Mouse (Mus musculus): Measurements from ENCODE around the gene Tmem89. TPM values are rescaled to one million over a fixed set of nuclear protein-coding genes. Genes with fewer than 3 reads are reported as not detected.

Tmem89 gene
- polyA plus RNA-seq (2015; fragmentation: Illumina TruSeq; extraction: RNeasy Lipid Tissue Mini Kit (QIAGEN cat#74804); ENCODE audit: low read depth, low replicate concordance) = not detected

GRCm38 (mm10) chr9:108914491-108914890 is at the start of gene Tmem89:
TSS of gene Tmem89 (plus strand) at chr9:108914619.

DNA sequence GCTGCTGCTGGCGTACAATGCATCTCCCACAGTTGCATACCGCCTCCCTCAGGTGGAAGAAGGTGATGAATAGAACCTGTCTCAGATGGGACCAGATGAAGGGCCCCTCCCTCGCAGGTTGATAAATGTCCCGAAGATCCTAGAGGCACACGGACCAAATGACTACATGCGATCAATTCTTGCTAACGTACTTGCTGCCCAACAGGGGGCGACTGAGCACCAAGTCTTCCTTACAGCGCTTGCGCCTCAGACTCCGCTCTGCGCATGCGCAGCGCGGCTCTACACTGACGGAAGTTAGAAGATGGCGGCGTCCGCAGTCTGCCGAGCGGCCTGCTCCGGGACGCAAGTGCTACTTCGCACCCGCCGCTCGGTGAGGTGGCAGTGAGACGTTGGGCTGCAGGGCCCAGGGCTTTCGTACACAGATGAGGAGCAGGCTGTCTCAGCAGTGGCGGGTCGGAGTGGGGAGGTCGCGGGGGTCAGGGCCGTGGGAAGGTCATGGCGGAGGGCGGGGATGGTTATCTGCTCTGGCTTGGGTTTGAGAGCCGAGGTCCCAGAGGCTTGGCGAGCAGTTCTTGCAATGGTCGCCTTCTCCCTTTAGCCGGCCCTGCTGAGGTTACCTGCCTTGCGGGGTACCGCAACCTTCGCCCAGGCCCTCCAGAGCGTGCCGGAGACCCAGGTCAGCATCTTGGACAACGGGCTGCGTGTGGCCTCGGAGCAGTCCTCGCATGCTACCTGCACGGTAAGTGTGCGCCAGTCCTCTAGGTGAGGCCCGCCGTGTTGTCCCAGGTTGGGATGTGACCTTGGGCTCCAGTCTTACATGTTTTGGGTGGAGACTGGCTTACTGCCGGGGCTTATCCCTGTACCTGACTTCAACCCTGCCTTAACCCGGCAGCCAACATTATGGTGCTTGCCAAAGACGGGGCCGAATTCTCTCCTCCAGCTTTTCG is 22.3 kb downstream of the Tmem89 start, which contains the start of gene Uqcrc1:
Gene Uqcrc1, plus strand, starts transcription at position 216 of the 947 bp plus-strand sequence.

DNA sequence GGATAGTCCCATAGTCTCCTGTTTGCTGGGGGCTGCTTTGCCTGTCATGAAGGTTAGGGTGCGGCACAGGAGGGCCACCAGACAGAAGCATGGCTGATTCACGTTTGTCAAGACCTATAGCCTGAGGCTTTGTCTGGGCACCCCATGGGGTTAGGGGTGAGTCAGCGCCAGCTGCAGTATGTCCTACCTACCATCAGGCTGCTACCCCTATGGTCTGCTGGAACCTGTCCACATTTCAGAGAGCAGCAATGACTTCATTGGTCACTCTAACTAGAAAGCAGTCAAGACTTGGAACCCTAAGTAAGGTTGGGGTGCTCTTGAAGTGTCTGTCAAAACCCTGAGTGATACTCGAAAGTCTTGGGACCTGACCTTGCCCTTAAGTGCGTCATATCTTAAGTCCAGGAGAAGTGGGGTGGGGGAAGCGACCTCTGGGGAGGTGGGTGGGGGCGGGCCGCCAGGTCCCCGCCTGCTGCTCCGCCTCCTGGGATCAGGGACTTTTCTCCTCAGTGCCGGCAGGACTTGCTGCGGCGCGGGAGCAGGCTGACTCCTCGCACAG is 38.7 kb downstream of the Tmem89 start, which contains the start of gene Col7a1:
Gene Col7a1, plus strand, starts transcription at position 506 of the 556 bp plus-strand sequence.

Other genes with a start within 250 kb of the Tmem89 start
- 37.8 TPM for gene Prkar2a, start 225.3 kb upstream of the Tmem89 start, polyA plus RNA-seq (2015; fragmentation: Illumina TruSeq; extraction: RNeasy Lipid Tissue Mini Kit (QIAGEN cat#74804); ENCODE audit: low read depth, low replicate concordance)
- gene Ip6k2, start 130.8 kb upstream of the Tmem89 start, polyA plus RNA-seq (2015; fragmentation: Illumina TruSeq; extraction: RNeasy Lipid Tissue Mini Kit (QIAGEN cat#74804); ENCODE audit: low read depth, low replicate concordance) = 163 TPM
- gene Nckipsd, start 106.3 kb upstream of the Tmem89 start, polyA plus RNA-seq (2015; fragmentation: Illumina TruSeq; extraction: RNeasy Lipid Tissue Mini Kit (QIAGEN cat#74804); ENCODE audit: low read depth, low replicate concordance) = 48.6 TPM
- 27.4 TPM for gene Celsr3, start 88.3 kb upstream of the Tmem89 start, polyA plus RNA-seq (2015; fragmentation: Illumina TruSeq; extraction: RNeasy Lipid Tissue Mini Kit (QIAGEN cat#74804); ENCODE audit: low read depth, low replicate concordance)
- gene Slc26a6, start 61.3 kb upstream of the Tmem89 start, polyA plus RNA-seq (2015; fragmentation: Illumina TruSeq; extraction: RNeasy Lipid Tissue Mini Kit (QIAGEN cat#74804); ENCODE audit: low read depth, low replicate concordance) = 14.9 TPM
- gene Uqcrc1, start 22.0 kb downstream of the Tmem89 start, polyA plus RNA-seq (2015; fragmentation: Illumina TruSeq; extraction: RNeasy Lipid Tissue Mini Kit (QIAGEN cat#74804); ENCODE audit: low read depth, low replicate concordance) = 368 TPM
- gene Col7a1, start 39.0 kb downstream of the Tmem89 start, polyA plus RNA-seq (2015; fragmentation: Illumina TruSeq; extraction: RNeasy Lipid Tissue Mini Kit (QIAGEN cat#74804); ENCODE audit: low read depth, low replicate concordance) = 3.4 TPM
- not detected for gene Ucn2, start 71.4 kb downstream of the Tmem89 start, polyA plus RNA-seq (2015; fragmentation: Illumina TruSeq; extraction: RNeasy Lipid Tissue Mini Kit (QIAGEN cat#74804); ENCODE audit: low read depth, low replicate concordance)
- 12.8 TPM for gene Pfkfb4, start 77.2 kb downstream of the Tmem89 start, polyA plus RNA-seq (2015; fragmentation: Illumina TruSeq; extraction: RNeasy Lipid Tissue Mini Kit (QIAGEN cat#74804); ENCODE audit: low read depth, low replicate concordance)
- gene Shisa5, start 123.9 kb downstream of the Tmem89 start, polyA plus RNA-seq (2015; fragmentation: Illumina TruSeq; extraction: RNeasy Lipid Tissue Mini Kit (QIAGEN cat#74804); ENCODE audit: low read depth, low replicate concordance) = 90.6 TPM
- 15.5 TPM for gene Trex1, start 145.1 kb downstream of the Tmem89 start, polyA plus RNA-seq (2015; fragmentation: Illumina TruSeq; extraction: RNeasy Lipid Tissue Mini Kit (QIAGEN cat#74804); ENCODE audit: low read depth, low replicate concordance)
- 17.6 TPM for gene Atrip, start 159.5 kb downstream of the Tmem89 start, polyA plus RNA-seq (2015; fragmentation: Illumina TruSeq; extraction: RNeasy Lipid Tissue Mini Kit (QIAGEN cat#74804); ENCODE audit: low read depth, low replicate concordance)
- gene Ccdc51, start 167.9 kb downstream of the Tmem89 start, polyA plus RNA-seq (2015; fragmentation: Illumina TruSeq; extraction: RNeasy Lipid Tissue Mini Kit (QIAGEN cat#74804); ENCODE audit: low read depth, low replicate concordance) = 10.4 TPM
- gene Tma7, start 168.0 kb downstream of the Tmem89 start, polyA plus RNA-seq (2015; fragmentation: Illumina TruSeq; extraction: RNeasy Lipid Tissue Mini Kit (QIAGEN cat#74804); ENCODE audit: low read depth, low replicate concordance) = 433 TPM
- gene Plxnb1, start 180.8 kb downstream of the Tmem89 start, polyA plus RNA-seq (2015; fragmentation: Illumina TruSeq; extraction: RNeasy Lipid Tissue Mini Kit (QIAGEN cat#74804); ENCODE audit: low read depth, low replicate concordance) = 31.5 TPM
- not detected for gene Fbxw21, start 247.4 kb downstream of the Tmem89 start, polyA plus RNA-seq (2015; fragmentation: Illumina TruSeq; extraction: RNeasy Lipid Tissue Mini Kit (QIAGEN cat#74804); ENCODE audit: low read depth, low replicate concordance)